Mouse (Mus musculus) erythroblast, embryonic 14.5 days (primary cell): ENCODE data around the gene Atp6v1d.

Source experiments
- GATA1 ChIP-seq: IDR thresholded peaks from 2 replicates; pipeline ENCODE4 v1.6.1; 2012; ENCODE audit warnings: low read length, inconsistent platforms, mixed read lengths
- TAL1 ChIP-seq: IDR thresholded peaks from 3 replicates; pipeline ENCODE4 v1.6.1; 2012; ENCODE audit warnings: low read length, inconsistent platforms, mixed read lengths

DNA sequence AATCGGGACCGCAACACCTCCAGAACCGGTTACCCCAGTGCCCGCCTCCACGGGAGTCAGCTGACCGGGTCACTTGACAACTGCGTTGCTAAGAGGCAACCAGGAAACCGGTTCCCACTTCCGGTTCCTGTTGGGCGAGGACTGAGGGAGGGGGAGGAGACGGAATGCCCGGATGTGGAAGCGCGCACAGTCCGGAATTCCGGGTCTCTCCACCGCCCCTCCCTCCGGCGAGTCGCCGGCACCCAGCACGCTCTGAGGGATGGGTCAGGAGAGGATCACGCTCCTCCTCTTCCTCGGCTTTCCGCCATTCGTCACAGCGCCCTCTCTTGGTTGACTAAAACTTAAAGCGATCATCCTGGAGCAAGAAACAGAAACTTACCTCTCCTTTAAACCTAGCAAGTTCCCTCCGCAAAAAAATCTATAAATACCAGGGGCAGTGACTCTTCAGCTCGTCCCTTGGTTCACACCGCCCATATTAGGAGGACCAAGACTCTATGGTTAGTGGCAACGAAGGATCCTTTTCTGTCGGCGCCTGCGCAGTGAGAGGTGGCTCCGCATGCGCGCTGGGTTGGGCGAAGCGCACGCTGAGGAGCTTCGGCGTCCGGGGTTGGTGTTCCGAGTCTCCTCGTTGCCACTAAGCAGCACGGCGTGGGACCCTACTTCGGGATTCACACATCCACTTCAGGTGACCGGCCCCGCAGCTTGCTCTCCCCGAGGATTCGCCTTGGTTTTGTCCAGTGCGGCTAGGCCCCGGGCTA is at the start of gene Atp6v1d, which contains the start of gene Eif2s1:
- TF ChIP-seq GATA1 (no peak), TAL1 (no peak)
